Mouse (Mus musculus) embryonic facial prominence, embryonic 15.5 days (tissue): ENCODE measurements around the gene E2f4. TPM values are rescaled to one million over a fixed set of nuclear protein-coding genes. Genes with fewer than 3 reads are reported as not detected.

Experiments
- ATAC-seq: fragments of 200-750 bp; cut with Nextera tagmentation; 2 replicates; pipeline ENCODE4 v1.8.0; 2017; ENCODE audit warnings: low read depth, moderate TSS enrichment; ENCODE audit not compliant: insufficient number of reproducible peaks, low FRiP score, low TSS enrichment
- H3K27ac ChIP-seq: fragments of 300-500 bp; sonication (generic); replicated peaks from 2 replicates; pipeline ENCODE4 v1.5.1; 2015; ENCODE audit warnings: mild to moderate bottlenecking, inconsistent platforms
- H3K27me3 ChIP-seq: fragments of 300-500 bp; sonication (generic); 2 replicates; pipeline ENCODE4 v1.6.1; 2015; ENCODE audit warnings: inconsistent platforms
- H3K36me3 ChIP-seq: fragments of 300-500 bp; sonication (generic); 2 replicates; pipeline ENCODE4 v1.6.1; 2015; ENCODE audit warnings: mild to moderate bottlenecking, inconsistent platforms
- H3K4me1 ChIP-seq: fragments of 300-500 bp; sonication (generic); 2 replicates; pipeline ENCODE4 v1.6.1; 2015; ENCODE audit warnings: inconsistent platforms
- H3K4me2 ChIP-seq: fragments of 300-500 bp; sonication (generic); replicated peaks from 2 replicates; pipeline ENCODE4 v1.6.1; 2015; ENCODE audit warnings: mild to moderate bottlenecking, inconsistent platforms
- H3K4me3 ChIP-seq: fragments of 300-500 bp; sonication (generic); replicated peaks from 2 replicates; pipeline ENCODE4 v1.5.1; 2015; ENCODE audit warnings: mild to moderate bottlenecking, inconsistent platforms
- H3K9ac ChIP-seq: fragments of 300-500 bp; sonication (generic); 2 replicates; pipeline ENCODE4 v1.6.1; 2015; ENCODE audit warnings: inconsistent platforms
- H3K9me3 ChIP-seq: fragments of 300-500 bp; sonication (generic); replicated peaks from 2 replicates; pipeline ENCODE4 v1.6.1; 2016; ENCODE audit warnings: inconsistent platforms
- WGBS: fragments of 180-500 bp; shearing (Covaris S2); methylation state at CpG from one replicate; pipeline ENCODE4 v1.1.7; 2015; 5-methylcytosine and 5-hydroxymethylcytosine counted together
- polyA plus RNA-seq: library from polyadenylated mRNA; unstranded; fragments of >200 nt; fragmentation: Nextera tagmentation; extraction: Ambion mirVana; gene quantifications from 2 replicates; pipeline ENCODE4 v1.2.1, GENCODE M21; 2015

E2f4 gene
- polyA plus RNA-seq, 1 experiment from 2014 or later = 79.6 TPM

- peaks cover 16% of the 10 kb centered on the region for H3K36me3 ChIP-seq
- peak within 1 kb of the TSS; percentile 85 for H3K4me2 ChIP-seq
- peak within 1 kb of the TSS; percentile 91; the same call in 1 of the 2 replicates for H3K9ac ChIP-seq
- no peaks in the 10 kb centered on the region for H3K27me3 ChIP-seq
- no peak for ATAC-seq
- H3K4me3 ChIP-seq = peak within 1 kb of the TSS; percentile 99
- H3K27ac ChIP-seq = peak within 1 kb of the TSS; percentile 79
- H3K4me1 ChIP-seq = peaks cover 18% of the 10 kb centered on the region
- WGBS = 60% methylated on average over 11 of the region's 11 CpGs
- H3K9me3 ChIP-seq = no peaks in the 10 kb centered on the region
Observed at GRCm38 (mm10) chr8:105295895-105296573, 1.4 kb upstream of the E2f4 start, which contains the start of gene Exoc3l. Gene Exoc3l, minus strand, starts transcription at chr8:105296101.

- peak overlapping the region; percentile 85 for H3K4me2 ChIP-seq
- WGBS = 50% methylated on average over 18 of the region's 18 CpGs
- ATAC-seq = no peak
Observed at GRCm38 (mm10) chr8:105298351-105299252, 1.1 kb downstream of the E2f4 start.

GRCm38 (mm10) chr8:105299962-105300361 lies 2.5 kb downstream of the E2f4 start:
- Histone ChIP-seq H3K4me3 (no peak overlapping the region), H3K4me2 (no peak overlapping the region), H3K4me1 (peaks cover 29% of the 10 kb centered on the region), H3K9ac (no peak overlapping the region), H3K36me3 (peaks cover 50% of the 10 kb centered on the region), H3K27me3 (no peaks in the 10 kb centered on the region), H3K9me3 (no peaks in the 10 kb centered on the region), H3K27ac (no peak overlapping the region)
- 91% methylated on average over 8 of the region's 8 CpGs for WGBS
- no peak for ATAC-seq

More at GRCm38 (mm10) chr8:105298351-105299252, 1.1 kb downstream of the E2f4 start:
- Histone ChIP-seq H3K9ac (peak overlapping the region; percentile 91), H3K36me3 (peaks cover 40% of the 10 kb centered on the region), H3K9me3 (no peaks in the 10 kb centered on the region), H3K4me3 (peak overlapping the region; percentile 99), H3K4me1 (peaks cover 18% of the 10 kb centered on the region), H3K27me3 (no peaks in the 10 kb centered on the region), H3K27ac (no peak overlapping the region)

- no peaks in the 10 kb centered on the region for H3K27me3 ChIP-seq
Observed at GRCm38 (mm10) chr8:105303396-105303795, 5.9 kb downstream of the E2f4 start.

GRCm38 (mm10) chr8:105303874-105304273 lies 6.4 kb downstream of the E2f4 start:
- no peaks in the 10 kb centered on the region for H3K27me3 ChIP-seq
- 77% methylated on average over 9 of the region's 9 CpGs for WGBS
- peaks cover 66% of the 10 kb centered on the region for H3K36me3 ChIP-seq
- no peak overlapping the region for H3K4me2 ChIP-seq
- H3K4me3 ChIP-seq = no peak overlapping the region
- no peaks in the 10 kb centered on the region for H3K9me3 ChIP-seq
- peak overlapping the region; percentile 87; the same call in 1 of the 2 replicates for H3K27ac ChIP-seq
- H3K9ac ChIP-seq = no peak overlapping the region
- no peak for ATAC-seq
- H3K4me1 ChIP-seq = peaks cover 31% of the 10 kb centered on the region

More at GRCm38 (mm10) chr8:105303396-105303795, 5.9 kb downstream of the E2f4 start:
- peaks cover 36% of the 10 kb centered on the region for H3K4me1 ChIP-seq
- H3K36me3 ChIP-seq = peaks cover 61% of the 10 kb centered on the region
- H3K9me3 ChIP-seq = no peaks in the 10 kb centered on the region
- WGBS = 80% methylated on average over 8 of the region's 8 CpGs
- H3K4me2 ChIP-seq = no peak overlapping the region
- no peak overlapping the region for H3K27ac ChIP-seq
- no peak overlapping the region for H3K9ac ChIP-seq
- no peak overlapping the region for H3K4me3 ChIP-seq
- ATAC-seq = no peak

- Histone ChIP-seq H3K4me1 (peaks cover 29% of the 10 kb centered on the region), H3K4me2 (0 out of 2 replicates have a peak overlapping the region, but pooled peaks have one; percentile 2)
- 0 out of 2 replicates have a peak, but pooled peaks have one; percentile 15 for ATAC-seq
Observed at GRCm38 (mm10) chr8:105304325-105305210, 7.1 kb downstream of the E2f4 start.

GRCm38 (mm10) chr8:105305211-105306145 lies 8.0 kb downstream of the E2f4 start, which contains the start of gene Elmo3:
Gene Elmo3, plus strand, starts transcription at chr8:105305601.
- H3K27me3 ChIP-seq = no peaks in the 10 kb centered on the region
- peak within 1 kb of the TSS; percentile 74 for H3K4me2 ChIP-seq
- no peaks in the 10 kb centered on the region for H3K9me3 ChIP-seq
- peak within 1 kb of the TSS; percentile 47 for H3K9ac ChIP-seq
- H3K4me1 ChIP-seq = peaks cover 29% of the 10 kb centered on the region
- peaks cover 71% of the 10 kb centered on the region for H3K36me3 ChIP-seq
- peak within 1 kb of the TSS; percentile 87 for H3K27ac ChIP-seq
- WGBS = 3% methylated on average over 27 of the region's 30 CpGs
- H3K4me3 ChIP-seq = peak within 1 kb of the TSS; percentile 46
- ATAC-seq = peak; percentile 79

More at GRCm38 (mm10) chr8:105304325-105305210, 7.1 kb downstream of the E2f4 start:
- whole genome bisulfite sequencing = 44% methylated on average over 9 of the region's 9 CpGs
- peaks cover 71% of the 10 kb centered on the region for H3K36me3 ChIP-seq
- no peak overlapping the region for H3K9ac ChIP-seq
- no peaks in the 10 kb centered on the region for H3K27me3 ChIP-seq
- no peak overlapping the region for H3K4me3 ChIP-seq
- no peaks in the 10 kb centered on the region for H3K9me3 ChIP-seq
- H3K27ac ChIP-seq = peak overlapping the region; percentile 87

- Histone ChIP-seq H3K4me2 (peak overlapping the region; percentile 74), H3K4me1 (peaks cover 29% of the 10 kb centered on the region), H3K36me3 (peaks cover 69% of the 10 kb centered on the region), H3K9me3 (no peaks in the 10 kb centered on the region), H3K27ac (peak overlapping the region; percentile 87; the same call in 1 of the 2 replicates), H3K9ac (peak overlapping the region; percentile 47), H3K27me3 (no peaks in the 10 kb centered on the region), H3K4me3 (peak overlapping the region; percentile 46)
- ATAC-seq = peak; percentile 22; the same call in 1 of the 2 replicates
- 34% methylated on average over 5 of the region's 5 CpGs for WGBS
Observed at GRCm38 (mm10) chr8:105306146-105306691, 8.8 kb downstream of the E2f4 start.

GRCm38 (mm10) chr8:105307670-105308069 lies 10.2 kb downstream of the E2f4 start:
- Histone ChIP-seq H3K4me1 (peaks cover 29% of the 10 kb centered on the region), H3K27me3 (no peaks in the 10 kb centered on the region), H3K27ac (no peak overlapping the region), H3K4me2 (no peak overlapping the region), H3K9me3 (no peaks in the 10 kb centered on the region), H3K36me3 (peaks cover 70% of the 10 kb centered on the region), H3K4me3 (no peak overlapping the region), H3K9ac (no peak overlapping the region)
- ATAC-seq = no peak
- 95% methylated on average over 13 of the region's 13 CpGs for WGBS
